Mouse (Mus musculus) myocyte (in vitro differentiated cells): ENCODE measurements around the gene Rassf6. TPM values are rescaled to one million over a fixed set of nuclear protein-coding genes. Genes with fewer than 3 reads are reported as not detected.

Source experiments
- H3K27me3 ChIP-seq: one replicate; pipeline ENCODE4 v1.6.1; 2011; ENCODE audit not compliant: control insufficient read depth, insufficient read depth, insufficient read length
- H3K36me3 ChIP-seq: one replicate; pipeline ENCODE4 v1.6.1; 2011; ENCODE audit not compliant: control insufficient read depth, insufficient read depth
- H3K4me2 ChIP-seq: one replicate; pipeline ENCODE4 v1.6.1; 2011; ENCODE audit warnings: low read depth, control low read depth
- H3K4me3 ChIP-seq: one replicate; pipeline ENCODE4 v1.5.1; 2011; ENCODE audit warnings: mild to moderate bottlenecking, control low read depth, moderate library complexity
- H3K79me2 ChIP-seq: one replicate; pipeline ENCODE4 v1.6.1; 2011; ENCODE audit not compliant: control insufficient read depth, insufficient read depth
- H3ac ChIP-seq: one replicate; pipeline ENCODE4 v1.6.1; 2011; ENCODE audit not compliant: control insufficient read depth, insufficient read length
- CEBPB ChIP-seq: IDR thresholded peaks from 2 replicates; pipeline ENCODE4 v1.6.1; 2011; ENCODE audit warnings: mild to moderate bottlenecking, moderate library complexity; ENCODE audit not compliant: poor library complexity, insufficient read depth, severe bottlenecking
- E2F4 ChIP-seq: IDR thresholded peaks from one replicate; pipeline ENCODE4 v1.6.1; 2011; ENCODE audit warnings: mild to moderate bottlenecking, control low read depth, moderate library complexity; ENCODE audit not compliant: insufficient read depth
- MAX ChIP-seq: IDR thresholded peaks from one replicate; pipeline ENCODE4 v1.6.1; 2011; ENCODE audit warnings: low read depth, mild to moderate bottlenecking, control low read depth
- MYOD1 ChIP-seq, 3 experiments: IDR thresholded peaks; one replicate each; pipeline ENCODE4 v1.6.1; 2011; ENCODE audit warnings: control low read depth in 2 of 3, low read depth in 2 of 3, mild to moderate bottlenecking in 2 of 3, moderate library complexity in 1 of 3; ENCODE audit not compliant: insufficient read length in 2 of 3, control insufficient read depth in 1 of 3
- MYOG ChIP-seq, 3 experiments: IDR thresholded peaks; one replicate each; pipeline ENCODE4 v1.6.1; 2011; ENCODE audit warnings: control low read depth in 2 of 3, low read depth in 2 of 3, mild to moderate bottlenecking in 2 of 3; ENCODE audit not compliant: insufficient read length in 2 of 3, control insufficient read depth in 1 of 3, insufficient read depth in 1 of 3
- POLR2A ChIP-seq: IDR thresholded peaks from one replicate; pipeline ENCODE4 v1.6.1; 2011; ENCODE audit warnings: low read depth, mild to moderate bottlenecking, control low read depth, moderate library complexity; ENCODE audit not compliant: insufficient read length
- POLR2AphosphoS2 ChIP-seq: IDR thresholded peaks from one replicate; pipeline ENCODE4 v1.6.1; 2011; ENCODE audit warnings: low read depth, control low read depth; ENCODE audit not compliant: insufficient read length
- REST ChIP-seq: IDR thresholded peaks from one replicate; pipeline ENCODE4 v1.6.1; 2011; ENCODE audit warnings: mild to moderate bottlenecking, control low read depth, moderate library complexity; ENCODE audit not compliant: insufficient read depth, insufficient read length
- SRF ChIP-seq: IDR thresholded peaks from one replicate; pipeline ENCODE4 v1.6.1; 2011; ENCODE audit warnings: low read depth; ENCODE audit not compliant: control insufficient read depth, insufficient read length
- TCF12 ChIP-seq: IDR thresholded peaks from one replicate; pipeline ENCODE4 v1.6.1; 2011; ENCODE audit warnings: mild to moderate bottlenecking, control low read depth; ENCODE audit not compliant: poor library complexity, insufficient read depth, severe bottlenecking
- TCF3 ChIP-seq: IDR thresholded peaks from one replicate; pipeline ENCODE4 v1.6.1; 2011; ENCODE audit warnings: low read depth, control low read depth; ENCODE audit not compliant: insufficient read length
- USF1 ChIP-seq: IDR thresholded peaks from one replicate; pipeline ENCODE4 v1.6.1; 2011; ENCODE audit warnings: low read depth, mild to moderate bottlenecking, control low read depth, moderate library complexity
- polyA plus RNA-seq: library from polyadenylated mRNA; unstranded; fragments of >200 nt; fragmentation: generic; extraction: Trizol; gene quantifications from one replicate; pipeline ENCODE4 v1.2.1, GENCODE M21; 2012; ENCODE audit warnings: missing spikeins

Rassf6 gene
- polyA plus RNA-seq, 1 experiment: not detected

- Histone ChIP-seq H3K79me2 (no peaks in the 10 kb centered on the region), H3K36me3 (no peaks in the 10 kb centered on the region), H3ac (no peak overlapping the region), H3K27me3 (no peaks in the 10 kb centered on the region), H3K4me2 (no peak overlapping the region), H3K4me3 (no peak overlapping the region)
- no peak for TF ChIP-seq E2F4
- no peak for TF ChIP-seq MYOD1 (IDR thresholded peaks at IDR 0.05; ENCODE audit: control insufficient read depth in 1 of 3, insufficient read length in 2 of 3, low read depth in 2 of 3)
These were observed 44.3 kb downstream of the Rassf6 start for GRCm38 (mm10) chr5:90596155-90596554.

GRCm38 (mm10) chr5:90594945-90595344 is 45.5 kb downstream of the Rassf6 start:
- no peak overlapping the region for H3K4me3 ChIP-seq
- H3K36me3 ChIP-seq: no peaks in the 10 kb centered on the region
- H3K27me3 ChIP-seq: no peaks in the 10 kb centered on the region
- no peak overlapping the region for H3ac ChIP-seq
- TF ChIP-seq POLR2A: no peak
- no peak for TF ChIP-seq TCF3
- TF ChIP-seq USF1: no peak
- TF ChIP-seq REST: no peak
- TF ChIP-seq POLR2AphosphoS2: no peak
- TF ChIP-seq E2F4: no peak
- no peak for TF ChIP-seq MYOD1 (IDR thresholded peaks at IDR 0.05; ENCODE audit: control insufficient read depth in 1 of 3, insufficient read length in 2 of 3, low read depth in 2 of 3)
- H3K79me2 ChIP-seq: no peaks in the 10 kb centered on the region
- H3K4me2 ChIP-seq: no peak overlapping the region

- H3ac ChIP-seq: no peak overlapping the region
- TF ChIP-seq SRF (no peak), CEBPB (no peak), TCF12 (no peak), E2F4 (no peak), MAX (no peak), MYOD1 (IDR thresholded peaks at IDR 0.05; ENCODE audit: control insufficient read depth in 1 of 3, insufficient read length in 2 of 3, low read depth in 2 of 3) (no peak), TCF3 (no peak), REST (no peak), USF1 (no peak), POLR2A (no peak), MYOG (IDR thresholded peaks at IDR 0.05; ENCODE audit: control insufficient read depth in 1 of 3, insufficient read depth in 1 of 3, insufficient read length in 2 of 3, low read depth in 2 of 3) (no peak), POLR2AphosphoS2 (no peak)
- no peak overlapping the region for H3K4me2 ChIP-seq
These were observed 48.5 kb downstream of the Rassf6 start for GRCm38 (mm10) chr5:90591936-90592335.

GRCm38 (mm10) chr5:90590676-90591075 is 49.8 kb downstream of the Rassf6 start:
- no peak overlapping the region for H3K4me2 ChIP-seq
- no peak for TF ChIP-seq POLR2A
- no peak for TF ChIP-seq SRF
- no peak for TF ChIP-seq TCF3
- no peak for TF ChIP-seq POLR2AphosphoS2
- TF ChIP-seq USF1: no peak
- TF ChIP-seq REST: no peak
- TF ChIP-seq E2F4: no peak
- no peak for TF ChIP-seq MYOG (IDR thresholded peaks at IDR 0.05; ENCODE audit: control insufficient read depth in 1 of 3, insufficient read depth in 1 of 3, insufficient read length in 2 of 3, low read depth in 2 of 3)
- TF ChIP-seq MAX: no peak
- no peak for TF ChIP-seq CEBPB
- no peak for TF ChIP-seq TCF12
- TF ChIP-seq MYOD1 (IDR thresholded peaks at IDR 0.05; ENCODE audit: control insufficient read depth in 1 of 3, insufficient read length in 2 of 3, low read depth in 2 of 3): no peak
- no peaks in the 10 kb centered on the region for H3K79me2 ChIP-seq
- no peaks in the 10 kb centered on the region for H3K36me3 ChIP-seq
- H3K4me3 ChIP-seq: no peak overlapping the region
- no peaks in the 10 kb centered on the region for H3K27me3 ChIP-seq
- no peak overlapping the region for H3ac ChIP-seq

More at GRCm38 (mm10) chr5:90591936-90592335, 48.5 kb downstream of the Rassf6 start:
- Histone ChIP-seq H3K79me2 (no peaks in the 10 kb centered on the region), H3K4me3 (no peak overlapping the region), H3K27me3 (no peaks in the 10 kb centered on the region), H3K36me3 (no peaks in the 10 kb centered on the region)

DNA sequence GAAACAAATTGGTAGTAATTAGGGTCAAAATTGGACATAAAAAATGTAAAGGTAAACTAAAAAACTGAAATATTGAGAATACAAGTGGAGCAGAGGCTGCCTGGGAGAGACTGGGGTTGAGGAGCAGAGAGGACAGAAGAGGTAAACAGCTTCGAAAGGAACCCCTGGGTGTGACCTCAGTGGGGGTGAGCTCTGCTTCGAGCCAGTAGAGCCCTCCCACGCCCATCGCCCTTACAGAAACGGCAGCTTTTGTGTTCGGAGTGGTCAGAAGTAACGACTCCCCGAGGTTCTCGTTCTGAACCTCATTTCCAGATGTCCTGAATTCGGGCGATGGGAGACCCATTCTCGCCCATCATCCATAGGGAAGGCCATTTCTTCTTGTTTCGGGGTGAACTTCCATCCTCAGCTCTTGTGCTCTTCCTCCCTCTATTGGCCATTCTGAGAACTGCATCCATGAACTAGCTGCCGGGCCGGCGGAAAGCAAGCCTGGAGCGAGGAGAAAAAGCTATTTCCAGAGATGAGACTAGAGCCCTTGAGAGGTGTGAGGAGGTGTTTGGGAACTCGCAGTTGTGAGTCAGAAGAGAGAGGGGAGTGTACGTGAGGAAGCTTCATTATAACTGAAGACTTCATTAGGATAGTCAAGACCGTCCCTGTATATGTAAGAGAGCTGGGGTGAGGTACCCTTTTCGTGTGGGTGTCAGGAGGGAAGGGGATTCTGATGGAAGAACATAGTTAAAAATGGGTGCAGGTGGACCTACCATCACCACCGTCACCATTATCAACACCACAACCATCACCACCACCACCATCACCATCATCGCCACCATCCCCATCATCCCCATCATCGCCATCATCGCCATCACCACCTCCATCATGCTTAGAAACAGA is 51.5 kb downstream of the Rassf6 start:
- Histone ChIP-seq H3K27me3 (no peaks in the 10 kb centered on the region), H3K4me2 (peak overlapping the region; percentile 52), H3K4me3 (no peak overlapping the region), H3K79me2 (no peaks in the 10 kb centered on the region), H3ac (no peak overlapping the region), H3K36me3 (no peaks in the 10 kb centered on the region)
- TF ChIP-seq USF1 (no peak), MYOG (IDR thresholded peaks at IDR 0.05; ENCODE audit: control insufficient read depth in 1 of 3, insufficient read depth in 1 of 3, insufficient read length in 2 of 3, low read depth in 2 of 3) (no peak), TCF12 (no peak), TCF3 (no peak), POLR2AphosphoS2 (no peak), REST (no peak)
